ENCODE assay signal across 25 mouse cellular contexts in the genomic region with DNA sequence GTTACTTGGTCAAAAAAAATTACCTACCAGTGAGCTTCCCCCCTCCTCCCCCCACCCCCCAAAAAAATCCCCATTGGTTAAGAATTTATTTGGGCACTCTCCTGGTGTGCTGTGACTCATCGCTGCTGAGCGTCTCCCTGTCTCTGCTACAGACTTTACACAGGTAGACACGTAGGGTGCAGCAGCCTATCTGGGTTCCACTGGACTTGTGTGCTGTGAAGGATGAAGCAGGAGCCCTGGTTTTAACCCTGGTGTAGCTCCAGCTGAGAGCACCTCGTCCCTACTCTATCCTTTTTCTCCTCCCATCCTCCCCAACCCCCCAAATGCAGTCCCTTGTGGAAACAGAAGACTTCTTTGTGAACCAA. TPM values are rescaled to one million over a fixed set of nuclear protein-coding genes. Genes with fewer than 3 reads are reported as not detected.
A peak's percentile ranks its signal among the peaks of the same experiment; 100 is the strongest.
DNase-seq lines count a peak whose midpoint lies in the region; ATAC-seq lines count a peak whose summit lies in the region.
"Had no signal": no experiment of that assay in that cellular context is flagged by ENCODE, and none has a peak within 500 bp of the region (broad histone marks: within the 10 kb centered on the region; RNA-seq: fewer than 3 reads in every experiment).

No protein-coding gene starts in this region.

- H3K9me3 ChIP-seq in forebrain, embryonic 12.5 days = no peaks in the 10 kb centered on the region
- H3K9me3 ChIP-seq in forebrain, embryonic 16.5 days (ENCODE audit: control insufficient read depth, low read length) = no peaks in the 10 kb centered on the region
- H3K9me3 ChIP-seq in kidney, embryonic 15.5 days (replicated peaks) = no peaks in the 10 kb centered on the region
- no peaks in the 10 kb centered on the region for H3K9me3 ChIP-seq in embryonic facial prominence, embryonic 13.5 days
- H3K9me3 ChIP-seq: embryonic facial prominence, embryonic 15.5 days; liver, embryonic 13.5 days; midbrain, embryonic 13.5 days had no signal

- H3K4me2 ChIP-seq in forebrain, embryonic 12.5 days = 0 out of 2 replicates have a peak overlapping the region, but pooled peaks have one; percentile 6
- no peak overlapping the region for H3K4me2 ChIP-seq in forebrain, embryonic 16.5 days (ENCODE audit: low read length)
- H3K4me2 ChIP-seq in kidney, embryonic 15.5 days = peak overlapping the region; percentile 24
- H3K4me2 ChIP-seq in embryonic facial prominence, embryonic 13.5 days = peak overlapping the region; percentile 30; the same call in 1 of the 2 replicates
- H3K4me2 ChIP-seq: embryonic facial prominence, embryonic 15.5 days; liver, embryonic 13.5 days; midbrain, embryonic 13.5 days had no signal

- peaks cover 3% of the 10 kb centered on the region; the same call in 1 of the 2 replicates for H3K36me3 ChIP-seq in forebrain, embryonic 12.5 days (replicated peaks)
- peaks cover 8% of the 10 kb centered on the region; the same call in 1 of the 2 replicates for H3K36me3 ChIP-seq in forebrain, embryonic 16.5 days (ENCODE audit: control insufficient read depth, insufficient read depth)
- H3K36me3 ChIP-seq in kidney, embryonic 15.5 days = no peaks in the 10 kb centered on the region
- H3K36me3 ChIP-seq in embryonic facial prominence, embryonic 13.5 days = no peaks in the 10 kb centered on the region
- H3K36me3 ChIP-seq: embryonic facial prominence, embryonic 15.5 days; liver, embryonic 13.5 days had no signal

- DNase-seq in kidney, postnatal 25 days = no peak
- DNase-seq in Muller cell, postnatal 12 days (ENCODE audit: inconsistent ontology term) = peak; percentile 24
- no peak for DNase-seq in ovary, postnatal 10 days (ENCODE audit: low spot score)
- DNase-seq in urinary bladder, postnatal 4 days (ENCODE audit: low spot score in 2 of 2) = no peak
- DNase-seq: cerebellum, adult 11-12 months; cerebellum, postnatal 10 days; heart, postnatal 4 days; layer of hippocampus, postnatal 36 days; liver, embryonic 13.5 days; lung, adult 2 months; lung, postnatal 14 days; thymus, postnatal 14 days had no signal

- no peak for ATAC-seq in forebrain, embryonic 12.5 days (ENCODE audit: low FRiP score)
- ATAC-seq in forebrain, embryonic 16.5 days = no peak
- peak; percentile 81 for ATAC-seq in kidney, embryonic 15.5 days (replicated peaks; ENCODE audit: low FRiP score)
- ATAC-seq in embryonic facial prominence, embryonic 13.5 days (ENCODE audit: insufficient number of reproducible peaks, insufficient read depth, low FRiP score, low TSS enrichment, low read depth) = no peak
- ATAC-seq: midbrain, embryonic 13.5 days had no signal

- no peak overlapping the region for H3K4me3 ChIP-seq in forebrain, embryonic 12.5 days (replicated peaks)
- no peak overlapping the region for H3K4me3 ChIP-seq in forebrain, embryonic 16.5 days (replicated peaks; ENCODE audit: low read length)
- H3K4me3 ChIP-seq in kidney, embryonic 15.5 days (replicated peaks) = no peak overlapping the region
- no peak overlapping the region for H3K4me3 ChIP-seq in embryonic facial prominence, embryonic 13.5 days
- H3K4me3 ChIP-seq: embryonic facial prominence, embryonic 15.5 days; liver, embryonic 13.5 days; midbrain, embryonic 13.5 days had no signal

- peaks cover 12% of the 10 kb centered on the region; the same call in 1 of the 2 replicates for H3K4me1 ChIP-seq in forebrain, embryonic 12.5 days
- no peaks in the 10 kb centered on the region for H3K4me1 ChIP-seq in forebrain, embryonic 16.5 days (replicated peaks; ENCODE audit: control insufficient read depth, insufficient read depth, low read length)
- H3K4me1 ChIP-seq in kidney, embryonic 15.5 days = peaks cover 16% of the 10 kb centered on the region
- H3K4me1 ChIP-seq in embryonic facial prominence, embryonic 13.5 days = peaks cover 13% of the 10 kb centered on the region
- H3K4me1 ChIP-seq: embryonic facial prominence, embryonic 15.5 days; liver, embryonic 13.5 days; midbrain, embryonic 13.5 days had no signal

- H3K9ac ChIP-seq in forebrain, embryonic 12.5 days = no peak overlapping the region
- no peak overlapping the region for H3K9ac ChIP-seq in forebrain, embryonic 16.5 days (replicated peaks; ENCODE audit: low read depth, low read length)
- H3K9ac ChIP-seq in kidney, embryonic 15.5 days = no peak overlapping the region
- H3K9ac ChIP-seq in embryonic facial prominence, embryonic 13.5 days = no peak overlapping the region
- H3K9ac ChIP-seq: embryonic facial prominence, embryonic 15.5 days; liver, embryonic 13.5 days; midbrain, embryonic 13.5 days had no signal

- H3K27ac ChIP-seq in forebrain, embryonic 12.5 days = no peak overlapping the region
- H3K27ac ChIP-seq in forebrain, embryonic 16.5 days (ENCODE audit: low read length) = no peak overlapping the region
- H3K27ac ChIP-seq in kidney, embryonic 15.5 days = peak overlapping the region; percentile 48; the same call in 1 of the 2 replicates
- H3K27ac ChIP-seq in embryonic facial prominence, embryonic 13.5 days = no peak overlapping the region
- H3K27ac ChIP-seq: embryonic facial prominence, embryonic 15.5 days; liver, embryonic 13.5 days; midbrain, embryonic 13.5 days had no signal

- WGBS in forebrain, embryonic 12.5 days = 66% methylated on average over 4 of the region's 4 CpGs
- WGBS in forebrain, embryonic 16.5 days = 55% methylated on average over 4 of the region's 4 CpGs
- 38% methylated on average over 4 of the region's 4 CpGs for WGBS in kidney, embryonic 15.5 days
- 59% methylated on average over 4 of the region's 4 CpGs for WGBS in embryonic facial prominence, embryonic 13.5 days

- H3K27me3 ChIP-seq in forebrain, embryonic 12.5 days = no peaks in the 10 kb centered on the region
- no peaks in the 10 kb centered on the region for H3K27me3 ChIP-seq in forebrain, embryonic 16.5 days (replicated peaks; ENCODE audit: control insufficient read depth, insufficient read depth, low read length)
- no peaks in the 10 kb centered on the region for H3K27me3 ChIP-seq in kidney, embryonic 15.5 days
- no peaks in the 10 kb centered on the region for H3K27me3 ChIP-seq in embryonic facial prominence, embryonic 13.5 days
- H3K27me3 ChIP-seq: embryonic facial prominence, embryonic 15.5 days; liver, embryonic 13.5 days had no signal

RNA-seq across cellular contexts. Expression of gene Armh2, which starts 16.7 kb away (rescaled TPM):
- not detected in 2 replicates for polyA plus RNA-seq in forebrain, embryonic 12.5 days (2016; fragmentation: Nextera tagmentation; extraction: Ambion mirVana)
- polyA plus RNA-seq in forebrain, embryonic 16.5 days (2015; fragmentation: Nextera tagmentation; extraction: Ambion mirVana) = 0.25 TPM in 1 of 2 replicates, not detected in the other
- polyA plus RNA-seq in kidney, embryonic 15.5 days (2015; fragmentation: Nextera tagmentation; extraction: Ambion mirVana) = not detected in 2 replicates
- not detected in 2 replicates for polyA plus RNA-seq in embryonic facial prominence, embryonic 13.5 days (2015; fragmentation: Nextera tagmentation; extraction: Ambion mirVana)
- polyA plus RNA-seq: embryonic facial prominence, embryonic 15.5 days; gonadal fat pad, adult 2 months; heart, embryonic 16.5 days; intestine, embryonic 14.5 days; kidney, adult 2 months; limb, embryonic 14.5 days; liver, embryonic 13.5 days; lung, adult 2 months; midbrain, embryonic 13.5 days; neural tube, embryonic 11.5 days; spleen, adult 2 months had no signal

RNA-seq across cellular contexts. Expression of gene Gmnn, which starts 37.3 kb away (rescaled TPM):
- 127 and 131 TPM in 2 replicates for polyA plus RNA-seq in forebrain, embryonic 12.5 days (2016; fragmentation: Nextera tagmentation; extraction: Ambion mirVana)
- 34.3 and 35.1 TPM in 2 replicates for polyA plus RNA-seq in forebrain, embryonic 16.5 days (2015; fragmentation: Nextera tagmentation; extraction: Ambion mirVana)
- polyA plus RNA-seq in kidney, embryonic 15.5 days (2015; fragmentation: Nextera tagmentation; extraction: Ambion mirVana) = 115 and 117 TPM in 2 replicates
- 112 and 114 TPM in 2 replicates for polyA plus RNA-seq in embryonic facial prominence, embryonic 13.5 days (2015; fragmentation: Nextera tagmentation; extraction: Ambion mirVana)
